Mouse (Mus musculus): ENCODE data around the gene Muc1. TPM values are rescaled to one million over a fixed set of nuclear protein-coding genes. Genes with fewer than 3 reads are reported as not detected.

Muc1 gene
- total RNA-seq, 2 experiments from 2014 or later: 0.57 to 1.5 TPM

DNA sequence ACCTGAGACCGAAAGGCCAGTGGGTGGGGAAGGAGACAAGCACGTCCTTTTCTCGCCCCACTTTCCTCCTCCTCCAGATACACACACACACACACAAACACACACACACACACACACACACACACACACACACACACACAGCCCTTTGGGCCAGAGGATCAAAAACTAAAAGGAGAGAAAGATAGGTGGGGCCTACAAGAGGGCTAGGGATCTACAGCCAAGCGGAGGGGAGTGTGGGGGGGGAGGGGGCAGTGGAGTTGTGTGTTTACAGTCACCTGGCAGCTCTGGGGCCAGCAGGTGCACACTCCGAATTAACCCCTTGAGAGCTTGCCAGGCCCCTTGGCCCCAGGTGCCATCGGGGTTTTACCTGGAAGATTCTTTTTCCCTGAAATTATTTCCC lies 3.8 kb downstream of the Muc1 start:
- no peak for DNase-seq (ENCODE audit: low spot score in 2 of 2)

DNA sequence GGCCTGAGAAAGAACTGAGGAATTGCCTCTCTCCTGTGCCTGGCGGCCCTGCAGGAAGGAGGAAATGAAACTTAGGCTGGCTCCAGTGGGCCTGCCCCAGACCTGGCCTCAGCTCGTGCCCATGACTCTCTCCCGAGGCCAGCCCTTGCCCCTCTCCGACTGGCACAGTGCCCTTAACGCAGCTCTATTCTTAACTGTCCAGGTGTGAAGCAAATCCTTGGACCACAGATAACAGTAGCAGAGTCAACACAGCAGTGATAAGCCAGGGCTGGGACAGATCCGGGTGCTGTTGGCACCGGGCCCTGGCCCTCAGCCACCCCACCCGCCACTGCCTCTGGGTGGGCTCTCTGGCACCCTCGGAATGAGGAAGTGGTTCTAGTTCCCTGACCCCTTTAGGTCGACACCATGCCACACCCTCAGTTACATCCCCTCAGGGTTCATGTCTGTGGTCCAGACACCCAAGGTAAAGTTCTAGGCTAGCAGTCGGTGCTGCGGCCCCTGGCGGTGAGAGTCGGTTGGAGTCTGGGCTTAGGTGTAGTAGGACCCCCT lies 4.8 kb downstream of the Muc1 start:
- DNase-seq (ENCODE audit: low spot score in 2 of 2): no peak

DNA sequence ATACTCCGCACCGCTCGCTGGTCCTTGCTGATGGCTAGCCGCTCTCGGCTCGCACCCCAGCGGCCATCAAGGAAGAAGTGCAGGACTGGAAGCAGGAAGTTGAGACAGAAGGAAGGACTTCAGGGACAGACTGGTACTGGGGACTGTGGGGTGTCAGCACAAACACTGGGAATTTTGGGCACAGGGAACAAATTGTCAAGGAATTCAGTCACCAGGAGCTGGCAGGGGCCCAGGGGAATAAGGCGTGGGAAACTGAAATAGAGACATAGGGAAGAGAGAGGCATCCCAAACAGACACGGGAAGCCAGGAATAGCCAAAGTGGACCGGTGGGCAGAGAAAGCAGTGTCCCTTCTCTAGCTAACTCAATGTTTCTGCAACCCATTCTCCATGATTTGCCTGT lies 7.7 kb downstream of the Muc1 start:
- DNase-seq (ENCODE audit: low spot score in 2 of 2): no peak

- DNase-seq (ENCODE audit: low spot score in 2 of 2): peak in 1 of 2 experiments; percentile 16
These were observed 8.8 kb downstream of the Muc1 start for GRCm38 (mm10) chr3:89237682-89238081.

- peak in 1 of 2 experiments; percentile 16 for DNase-seq (ENCODE audit: low spot score in 2 of 2)
These were observed 9.6 kb downstream of the Muc1 start for GRCm38 (mm10) chr3:89238494-89238893.

DNA sequence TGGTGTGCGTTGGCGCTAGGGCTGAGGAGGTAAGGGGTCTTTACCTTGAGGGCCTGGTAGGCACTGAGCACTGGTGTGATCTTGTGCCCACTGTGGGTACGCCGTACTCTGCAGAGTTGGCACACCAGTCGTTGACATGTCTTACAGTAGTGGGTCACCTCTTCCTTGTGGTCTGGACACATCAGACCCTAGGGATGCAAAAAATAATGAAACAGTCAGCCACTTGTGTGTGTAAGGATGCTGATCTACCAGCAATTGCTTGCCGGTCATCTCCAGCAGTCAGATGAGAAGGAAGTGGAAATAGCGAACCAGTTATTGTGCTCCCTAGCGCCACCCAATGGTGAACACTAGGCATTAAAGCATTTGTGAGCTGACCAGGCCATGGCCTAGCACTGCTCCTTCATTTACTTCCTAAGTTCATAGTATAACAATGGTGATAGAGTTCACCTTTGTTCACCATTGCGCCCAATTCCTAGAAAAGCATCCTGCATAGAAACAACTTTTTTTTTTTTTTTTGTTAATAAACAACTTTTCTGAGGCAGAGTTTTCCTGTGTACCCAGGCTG lies 13.6 kb downstream of the Muc1 start:
- peak in 1 of 2 experiments; percentile 68 for DNase-seq (ENCODE audit: low spot score in 2 of 2)

DNA sequence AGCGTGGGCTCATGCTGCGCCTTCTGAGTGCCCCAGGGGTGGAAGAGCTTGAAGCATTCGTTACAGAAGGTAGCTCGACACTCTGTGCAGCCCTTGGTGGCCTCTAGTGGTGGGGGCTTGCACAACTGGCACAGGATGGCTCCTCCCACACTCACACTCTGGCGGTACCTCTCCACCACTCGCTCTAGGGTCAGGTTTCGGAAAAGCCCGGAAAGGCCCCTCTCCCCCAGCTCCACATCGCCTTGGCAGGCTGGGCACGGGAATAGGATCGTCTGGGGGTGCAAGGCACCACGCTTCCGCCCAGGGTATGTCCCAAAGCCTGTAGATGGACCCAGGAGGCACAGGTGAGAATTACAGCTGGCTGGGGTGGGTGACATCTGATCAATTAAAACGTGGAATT lies 14.8 kb downstream of the Muc1 start:
- no peak for DNase-seq (ENCODE audit: low spot score in 2 of 2)

- DNase-seq (ENCODE audit: low spot score in 2 of 2): no peak
These were observed 15.5 kb downstream of the Muc1 start for GRCm38 (mm10) chr3:89244158-89244981.

GRCm38 (mm10) chr3:89244982-89245687 lies 16.3 kb downstream of the Muc1 start:
- DNase-seq (ENCODE audit: low spot score in 2 of 2): no peak

- DNase-seq (ENCODE audit: low spot score in 2 of 2): no peak
These were observed 16.9 kb downstream of the Muc1 start, which contains the start of gene Krtcap2 for GRCm38 (mm10) chr3:89245688-89246171. Krtcap2 (plus strand) TSS chr3:89245966.

DNA sequence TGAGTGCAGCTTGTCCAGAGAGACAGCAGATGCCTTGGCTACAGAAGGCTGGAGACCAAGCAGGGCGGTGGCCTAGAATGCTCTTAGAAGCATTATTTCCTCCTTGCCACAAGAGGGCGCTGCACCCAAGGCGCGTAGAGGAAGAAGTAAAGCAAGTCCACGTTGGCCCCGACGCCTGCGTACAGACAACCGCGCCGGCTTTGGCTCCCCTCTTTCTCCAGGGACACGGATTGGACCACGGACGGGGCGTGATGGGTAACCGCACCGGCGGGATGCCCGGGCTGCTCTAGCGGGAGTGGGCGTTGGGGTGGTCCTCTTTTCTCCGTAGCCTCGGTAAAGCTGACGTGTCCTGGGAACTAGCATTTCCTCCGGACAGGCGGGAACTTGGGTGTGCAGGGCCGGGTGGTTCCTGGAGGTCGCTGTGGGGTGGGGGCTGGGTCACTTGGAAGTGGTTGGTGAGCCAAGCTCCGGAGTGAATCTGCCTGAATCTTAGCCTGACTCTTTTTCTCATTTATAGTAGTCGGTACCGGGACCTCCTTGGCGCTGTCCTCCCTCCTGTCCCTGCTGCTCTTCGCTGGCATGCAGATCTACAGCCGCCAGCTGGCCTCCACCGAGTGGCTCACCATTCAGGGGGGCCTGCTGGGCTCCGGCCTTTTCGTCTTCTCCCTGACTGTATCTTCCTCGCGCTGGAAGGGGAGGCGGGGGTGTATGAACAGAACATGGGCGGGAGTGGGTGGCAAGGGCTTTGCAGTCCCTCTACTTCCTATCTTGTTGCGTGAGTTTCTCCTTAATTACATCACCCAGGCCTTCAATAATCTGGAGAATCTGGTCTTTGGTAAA lies 17.6 kb downstream of the Muc1 start, which contains the start of gene Trim46:
Gene Trim46, minus strand, starts transcription at position 49 of the 840 bp plus-strand sequence.
- peak; percentile 78 to 90 for DNase-seq (ENCODE audit: low spot score in 2 of 2)

GRCm38 (mm10) chr3:89247466-89247865 lies 18.6 kb downstream of the Muc1 start:
- no peak for DNase-seq (ENCODE audit: low spot score in 2 of 2)

DNA sequence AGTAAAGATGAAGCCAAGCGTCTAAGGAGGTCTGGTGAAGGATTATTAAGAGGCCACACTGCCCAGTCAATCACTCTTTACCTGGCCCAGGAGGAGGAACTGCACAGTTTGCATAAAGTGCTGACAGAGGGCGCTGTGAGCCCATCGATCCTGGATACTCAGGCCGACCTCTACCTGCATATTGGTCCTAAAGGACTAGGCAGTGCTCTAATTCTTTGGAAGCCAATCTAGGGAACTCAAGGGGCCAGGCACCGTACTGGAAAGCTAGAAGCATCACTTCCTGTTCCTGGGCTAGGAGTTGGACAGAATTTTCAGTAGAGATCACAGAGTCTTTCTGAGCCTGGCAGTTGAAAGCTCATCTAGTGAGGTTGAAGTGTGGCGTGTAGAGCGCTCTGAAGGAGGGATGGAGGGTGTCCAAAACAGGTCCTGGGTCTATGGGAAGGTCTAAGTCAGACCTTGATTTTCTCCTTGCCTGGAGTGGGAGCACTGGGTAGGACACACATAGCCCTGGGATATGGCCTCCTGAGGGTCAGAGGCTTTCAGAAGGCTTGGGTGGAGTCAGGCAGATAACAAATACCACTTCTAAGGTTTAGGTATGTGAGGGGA lies 21.7 kb downstream of the Muc1 start:
- DNase-seq (ENCODE audit: low spot score in 2 of 2): peak in 1 of 2 experiments; percentile 30

GRCm38 (mm10) chr3:89251365-89251895 lies 22.6 kb downstream of the Muc1 start:
- peak in 1 of 2 experiments; percentile 42 for DNase-seq (ENCODE audit: low spot score in 2 of 2)

DNA sequence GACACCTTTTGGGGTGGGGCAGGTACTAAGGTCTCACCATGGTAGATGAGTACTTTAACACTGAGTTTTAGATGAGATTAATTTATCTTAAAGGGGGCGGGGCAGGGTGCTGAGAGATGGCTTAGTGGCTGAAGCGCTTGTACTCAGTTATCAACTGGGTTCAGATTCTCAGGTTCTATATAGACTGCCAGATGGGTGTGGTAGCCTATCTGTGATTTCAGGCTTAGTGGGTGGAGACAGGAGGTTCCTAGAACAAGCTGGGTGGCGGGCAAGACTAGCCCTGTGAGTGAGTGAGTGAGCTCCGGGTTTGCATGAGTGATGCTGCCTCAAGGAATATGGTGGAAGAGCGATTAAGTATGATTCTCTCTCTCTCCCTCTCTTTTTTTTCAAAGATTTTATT lies 26.1 kb downstream of the Muc1 start:
- no peak for DNase-seq (ENCODE audit: low spot score in 2 of 2)

DNA sequence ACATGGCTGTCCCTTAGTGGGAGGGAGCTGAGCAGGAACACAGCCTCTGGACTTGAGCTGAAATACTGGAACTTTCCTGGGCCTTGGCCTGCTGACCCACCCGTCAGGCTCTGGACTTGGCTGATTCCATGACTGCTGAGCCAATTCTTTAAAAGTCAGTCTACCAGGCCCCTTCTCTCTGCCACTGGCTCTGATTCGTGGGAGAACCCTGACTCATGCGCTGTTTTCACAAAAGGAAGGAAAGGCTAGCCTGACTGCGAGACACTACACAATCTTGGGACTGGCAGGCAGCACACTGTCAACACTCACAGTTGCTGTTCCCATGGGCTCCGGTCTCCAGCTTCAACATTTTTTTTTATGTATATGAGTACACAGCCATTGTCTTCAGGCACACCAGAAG lies 27.3 kb downstream of the Muc1 start:
- no peak for DNase-seq (ENCODE audit: low spot score in 2 of 2)

- no peak for DNase-seq (ENCODE audit: low spot score in 2 of 2)
These were observed 30.2 kb downstream of the Muc1 start, which contains the start of gene Dpm3 for GRCm38 (mm10) chr3:89259076-89259475. Dpm3 (plus strand) TSS chr3:89259358.

- DNase-seq (ENCODE audit: low spot score in 2 of 2): no peak
These were observed 31.4 kb downstream of the Muc1 start for GRCm38 (mm10) chr3:89260211-89260610.

GRCm38 (mm10) chr3:89262417-89262816 lies 33.6 kb downstream of the Muc1 start:
- DNase-seq (ENCODE audit: low spot score in 2 of 2): no peak

GRCm38 (mm10) chr3:89266439-89266893 lies 37.6 kb downstream of the Muc1 start:
- DNase-seq (ENCODE audit: low spot score in 2 of 2): peak in 1 of 2 experiments; percentile 75
